Mouse (Mus musculus) brain, embryonic 18.5 days (tissue): Measurements from ENCODE around the gene Nploc4.

ENCODE experiments used
- DNase-seq: peaks from one replicate; pipeline ENCODE4 v3.0.0-alpha.2; 2012; ENCODE audit warnings: low read depth, low spot score

The Nploc4 gene

GRCm38 (mm10) chr11:120437152-120437856 is at the start of gene Nploc4:
Nploc4 (minus strand) TSS chr11:120437708.
- no peak for DNase-seq

- no peak for DNase-seq
Observed at GRCm38 (mm10) chr11:120485251-120485650, 47.7 kb upstream of the Nploc4 start.

GRCm38 (mm10) chr11:120484265-120484981 is 46.9 kb upstream of the Nploc4 start, which contains the start of gene Mrpl12:
Mrpl12 (plus strand) TSS chr11:120484613.
- peak; percentile 94 for DNase-seq

- no peak for DNase-seq
Observed at GRCm38 (mm10) chr11:120483448-120483934, 46.0 kb upstream of the Nploc4 start.

GRCm38 (mm10) chr11:120472052-120472451 is 34.5 kb upstream of the Nploc4 start:
- DNase-seq = no peak

- DNase-seq = no peak
Observed at GRCm38 (mm10) chr11:120467736-120468092, 30.2 kb upstream of the Nploc4 start.

GRCm38 (mm10) chr11:120467051-120467735 is 29.7 kb upstream of the Nploc4 start, which contains the start of gene Arl16:
Arl16 (minus strand) TSS chr11:120467607.
- DNase-seq = peak; percentile 99

GRCm38 (mm10) chr11:120465521-120465920 is 28.0 kb upstream of the Nploc4 start:
- DNase-seq = no peak

GRCm38 (mm10) chr11:120464365-120464764 is 26.9 kb upstream of the Nploc4 start:
- DNase-seq = no peak

- no peak for DNase-seq
Observed at GRCm38 (mm10) chr11:120463536-120463935, 26.0 kb upstream of the Nploc4 start.

- DNase-seq = no peak
Observed at GRCm38 (mm10) chr11:120458847-120459597, 21.5 kb upstream of the Nploc4 start.

GRCm38 (mm10) chr11:120457772-120458751 is 20.6 kb upstream of the Nploc4 start, which contains the start of the genes Oxld1 and Ccdc137:
Oxld1 (minus strand) TSS chr11:120458068.
Ccdc137 (plus strand) TSS chr11:120458115.
- DNase-seq = peak; percentile 56

- no peak for DNase-seq
Observed at GRCm38 (mm10) chr11:120457370-120457769, 19.9 kb upstream of the Nploc4 start.

- no peak for DNase-seq
Observed at GRCm38 (mm10) chr11:120455413-120455812, 17.9 kb upstream of the Nploc4 start.

- DNase-seq = no peak
Observed at GRCm38 (mm10) chr11:120454965-120455364, 17.5 kb upstream of the Nploc4 start.

- DNase-seq = no peak
Observed at GRCm38 (mm10) chr11:120453306-120453705, 15.8 kb upstream of the Nploc4 start, which contains the start of gene Pde6g. Pde6g (minus strand) TSS chr11:120453500.

- no peak for DNase-seq
Observed at GRCm38 (mm10) chr11:120452246-120452645, 14.7 kb upstream of the Nploc4 start.

GRCm38 (mm10) chr11:120447179-120447578 is 9.7 kb upstream of the Nploc4 start:
- no peak for DNase-seq

- no peak for DNase-seq
Observed at GRCm38 (mm10) chr11:120445475-120445874, 8.0 kb upstream of the Nploc4 start.

- no peak for DNase-seq
Observed at GRCm38 (mm10) chr11:120444106-120444505, 6.6 kb upstream of the Nploc4 start.
